Mouse (Mus musculus) cerebellum, adult 11 months (tissue): ENCODE measurements around the gene Smtn.

Experiments used
- DNase-seq: peaks from one replicate; pipeline ENCODE4 v3.0.0; 2022

The Smtn gene

DNA sequence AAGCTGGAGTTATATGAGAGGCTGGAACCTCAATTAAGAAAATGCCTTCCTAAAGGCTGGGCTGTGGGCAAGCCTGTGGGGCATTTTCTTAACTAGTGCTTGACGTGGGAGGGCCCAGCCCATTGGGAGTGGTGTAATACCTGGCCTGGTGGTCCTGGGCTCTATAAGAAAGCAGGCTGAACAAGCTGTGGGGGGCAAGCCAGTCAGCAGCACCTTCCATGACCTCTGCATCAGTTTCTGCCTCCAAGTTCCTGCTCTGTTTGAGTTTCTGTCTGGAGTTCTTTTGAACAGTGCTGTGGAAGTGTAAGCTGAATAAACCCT is 5.8 kb upstream of the Smtn start:
- no peak for DNase-seq

DNA sequence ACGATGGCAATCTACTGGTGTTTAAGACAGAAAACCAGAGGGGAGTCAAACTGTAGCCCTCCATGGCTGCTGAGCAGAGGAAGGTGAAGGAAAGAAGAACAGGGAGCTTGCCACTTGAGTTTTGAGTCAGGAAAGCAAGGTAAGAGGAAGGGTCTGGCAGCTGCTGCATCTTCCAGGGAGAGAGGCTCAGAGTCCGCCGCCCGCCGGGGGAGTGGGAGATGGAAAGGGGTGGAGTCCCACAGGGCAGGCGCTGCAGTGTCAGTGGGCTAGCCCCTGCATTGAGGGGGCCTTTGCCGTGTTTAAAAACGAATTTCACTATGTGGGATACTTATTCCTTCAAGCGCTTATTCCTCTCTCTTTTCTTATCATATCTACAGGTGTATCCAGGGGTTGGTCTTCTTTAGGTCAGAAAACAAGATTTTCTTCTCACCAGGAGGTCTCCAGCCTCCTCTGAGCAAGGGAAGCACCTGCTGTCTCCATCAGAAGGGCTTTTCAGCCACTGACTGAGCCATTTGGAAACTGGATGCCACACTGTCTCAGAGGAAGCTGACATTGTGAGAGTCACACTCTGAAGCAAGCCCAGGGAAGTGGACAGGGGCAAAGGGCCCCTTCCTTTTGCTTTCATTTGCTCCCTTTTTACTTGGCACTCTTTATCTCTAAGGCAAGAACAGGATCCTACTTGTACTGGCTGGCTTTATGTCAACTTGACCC is 5.3 kb upstream of the Smtn start:
- no peak for DNase-seq

DNA sequence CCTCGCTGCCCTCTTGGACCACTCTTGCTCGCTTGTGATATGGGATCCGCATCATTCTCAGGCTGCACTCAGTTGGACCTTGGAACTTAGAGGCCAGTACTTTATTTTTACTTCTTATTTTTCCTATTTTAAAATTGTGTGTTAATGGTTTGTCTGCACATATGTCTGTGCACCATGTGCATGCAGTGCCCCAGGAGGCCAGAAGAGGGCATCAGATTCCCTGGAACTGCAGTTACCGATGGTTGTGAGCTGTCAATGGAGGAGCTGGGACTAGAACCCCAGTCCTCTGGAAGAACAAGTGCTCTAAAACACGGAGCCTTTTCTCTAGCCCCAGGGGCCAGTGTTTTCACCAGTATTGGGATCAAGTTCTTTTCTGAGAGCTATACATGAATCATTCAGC is 4.0 kb upstream of the Smtn start:
- DNase-seq: no peak

DNA sequence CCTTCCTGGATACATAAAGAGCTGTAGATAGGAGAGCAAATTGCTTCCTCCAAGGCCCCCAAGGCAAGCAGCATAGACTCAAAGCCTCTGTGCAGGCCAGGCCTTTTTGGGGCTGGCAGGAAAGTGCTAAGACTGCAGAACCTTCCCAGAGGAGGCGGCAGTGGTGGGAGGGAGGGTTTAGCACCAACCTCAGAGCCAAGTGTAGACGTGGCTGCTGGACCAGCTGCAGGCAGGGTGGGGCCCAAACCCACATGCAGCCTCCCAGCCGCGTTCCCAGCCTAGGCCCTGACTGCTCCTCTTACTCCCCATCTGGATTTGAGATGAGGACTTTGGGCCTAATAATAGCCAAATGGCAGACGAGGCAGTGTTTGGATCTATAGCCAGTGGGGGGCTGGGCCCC is 2.6 kb upstream of the Smtn start:
- no peak for DNase-seq

GRCm38 (mm10) chr11:3541932-3542331 is 1.5 kb upstream of the Smtn start:
- no peak for DNase-seq

GRCm38 (mm10) chr11:3539826-3540196 is 601 bp downstream of the Smtn start:
- DNase-seq: peak; percentile 9

DNA sequence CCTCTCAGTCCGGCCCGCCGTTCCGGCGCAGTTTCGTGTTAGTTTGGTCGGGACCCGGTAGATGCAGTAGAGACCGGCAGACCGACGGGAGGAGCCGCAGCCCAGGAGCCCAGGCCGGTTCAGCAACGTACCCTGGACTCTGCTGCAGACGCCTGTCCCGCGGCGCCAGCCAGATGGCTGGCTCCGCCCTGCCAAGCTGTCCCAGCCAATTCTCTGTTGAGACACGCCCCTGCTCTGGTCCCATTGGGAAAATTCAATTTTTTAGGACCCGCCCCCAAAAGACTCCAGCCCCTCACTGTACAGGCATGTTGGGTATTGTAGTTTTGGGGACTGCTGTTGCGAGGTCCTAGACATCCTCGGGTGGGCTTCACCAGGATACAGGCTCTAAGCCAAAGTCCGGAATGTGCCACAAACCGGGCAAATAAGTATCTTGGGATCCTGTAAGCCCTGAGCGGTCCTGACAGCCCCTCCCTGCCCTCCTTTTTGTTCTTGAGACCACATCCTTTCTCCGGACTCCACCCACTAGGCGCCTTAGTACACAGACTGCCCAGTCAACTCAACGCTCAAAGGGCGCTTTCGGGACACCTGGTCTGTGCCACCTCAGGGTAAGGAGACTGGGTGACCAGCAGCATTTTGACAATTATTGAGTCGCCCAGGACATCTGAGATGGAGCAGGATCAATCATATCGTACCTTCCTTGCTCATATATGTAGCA is 1.1 kb downstream of the Smtn start:
- DNase-seq: peak; percentile 88

GRCm38 (mm10) chr11:3538341-3538740 is 2.1 kb downstream of the Smtn start:
- peak; percentile 9 for DNase-seq

- no peak for DNase-seq
These were observed 2.7 kb downstream of the Smtn start for GRCm38 (mm10) chr11:3537711-3538110.

DNA sequence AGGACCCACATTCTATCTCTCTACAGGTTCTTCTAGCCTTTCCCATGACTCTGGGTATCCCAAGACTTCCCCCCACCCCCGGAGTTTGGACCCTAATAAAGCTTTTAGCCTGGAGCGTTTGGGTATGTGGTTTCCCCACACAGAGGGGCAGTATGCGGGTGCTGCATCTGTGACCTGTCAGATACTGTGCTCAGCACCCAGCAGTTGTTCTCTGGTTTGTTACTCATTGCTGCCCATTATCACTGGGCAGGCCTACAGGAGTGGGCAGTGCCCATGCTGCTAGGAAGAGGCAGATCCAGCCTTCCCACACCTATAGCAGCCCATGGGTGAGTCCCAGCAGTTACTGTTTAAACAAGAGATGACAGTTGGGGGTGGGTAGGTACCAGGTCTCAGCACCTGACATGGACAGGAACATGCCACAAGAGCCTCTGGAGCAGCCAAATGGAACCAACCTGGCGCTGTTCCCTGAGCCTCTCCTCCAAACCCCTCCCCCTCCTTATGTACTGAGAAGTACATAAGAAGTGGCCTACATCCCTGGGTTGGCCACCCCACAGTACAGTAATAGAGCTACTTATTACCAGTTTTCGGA is 3.6 kb downstream of the Smtn start:
- DNase-seq: peak; percentile 10

- no peak for DNase-seq
These were observed 4.3 kb downstream of the Smtn start for GRCm38 (mm10) chr11:3536082-3536481.

DNA sequence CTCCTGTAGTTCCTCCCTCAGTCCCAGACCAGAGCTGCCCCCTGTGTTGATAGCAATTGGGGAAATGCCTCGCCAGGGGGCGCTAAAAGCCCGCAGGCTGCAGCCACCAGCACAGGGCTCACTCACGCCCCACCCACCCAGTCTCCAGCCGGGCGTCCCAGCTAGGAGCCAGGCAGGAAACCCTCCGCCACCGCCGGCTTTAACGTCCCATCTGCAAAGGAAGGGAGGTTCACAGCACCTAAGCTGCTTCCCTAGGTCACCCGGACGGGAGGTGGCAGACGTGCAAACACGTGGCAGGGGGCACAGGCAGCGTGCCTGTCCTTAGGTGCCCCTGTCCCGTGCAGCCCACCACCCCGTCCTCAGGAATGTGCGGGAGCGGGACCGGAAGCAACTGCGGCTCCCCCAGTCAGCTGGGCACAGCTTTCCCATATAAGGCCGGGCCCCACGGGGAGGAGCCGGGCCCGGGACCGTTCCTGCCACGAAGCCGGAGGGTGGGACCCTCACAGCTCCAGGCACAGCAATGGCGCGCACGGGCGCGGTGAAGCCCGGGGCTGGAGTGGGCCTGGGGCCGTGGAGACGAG is 4.9 kb downstream of the Smtn start:
- peak; percentile 93 for DNase-seq

GRCm38 (mm10) chr11:3534956-3535355 is 5.5 kb downstream of the Smtn start:
- DNase-seq: no peak

DNA sequence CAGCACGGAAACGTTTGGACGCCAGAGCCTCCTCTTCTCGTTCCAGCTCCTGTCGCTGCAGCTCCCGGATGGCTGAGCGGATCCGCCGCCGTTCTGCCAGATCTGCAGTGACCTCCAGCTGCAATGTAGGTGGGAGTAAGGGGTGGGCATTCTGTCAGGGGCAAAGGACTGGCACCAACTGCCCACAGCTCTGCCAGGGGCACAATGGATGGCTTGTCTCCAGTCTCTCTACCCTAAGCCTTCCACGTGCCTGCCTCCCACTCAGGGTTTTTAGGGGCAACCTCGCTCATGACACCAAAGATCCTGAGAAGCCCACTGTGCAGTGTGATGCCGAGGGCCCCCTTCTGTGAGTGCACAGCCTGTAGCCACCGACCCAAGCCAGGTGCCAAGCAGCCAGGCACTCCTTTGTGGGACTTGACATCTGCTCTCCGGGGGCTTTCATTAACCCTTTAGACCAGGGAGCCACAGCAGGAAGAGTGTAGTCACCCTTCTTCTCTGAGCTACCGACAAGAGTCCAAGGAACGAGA is 6.9 kb downstream of the Smtn start:
- no peak for DNase-seq

GRCm38 (mm10) chr11:3532101-3532931 is 8.1 kb downstream of the Smtn start:
- peak; percentile 14 for DNase-seq

DNA sequence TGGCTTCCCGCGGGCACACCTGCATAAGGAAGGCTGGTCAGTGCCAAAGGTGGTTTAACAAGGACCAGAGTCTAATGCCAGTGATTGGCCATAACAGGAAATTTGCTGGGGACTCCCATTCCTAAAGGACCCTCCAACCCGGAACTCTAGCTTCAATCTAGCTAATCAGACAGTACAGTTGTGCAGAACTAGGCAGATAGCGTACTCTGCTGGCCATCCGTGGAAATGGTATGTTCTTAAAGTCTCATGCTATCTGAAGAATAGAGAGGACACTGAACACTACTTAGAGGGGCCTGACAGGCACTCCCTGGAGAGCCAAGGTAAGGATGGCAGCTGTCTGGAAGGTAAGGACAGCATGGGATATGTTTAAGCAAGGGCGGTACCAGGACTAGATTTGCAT is 8.8 kb downstream of the Smtn start:
- DNase-seq: peak; percentile 36

DNA sequence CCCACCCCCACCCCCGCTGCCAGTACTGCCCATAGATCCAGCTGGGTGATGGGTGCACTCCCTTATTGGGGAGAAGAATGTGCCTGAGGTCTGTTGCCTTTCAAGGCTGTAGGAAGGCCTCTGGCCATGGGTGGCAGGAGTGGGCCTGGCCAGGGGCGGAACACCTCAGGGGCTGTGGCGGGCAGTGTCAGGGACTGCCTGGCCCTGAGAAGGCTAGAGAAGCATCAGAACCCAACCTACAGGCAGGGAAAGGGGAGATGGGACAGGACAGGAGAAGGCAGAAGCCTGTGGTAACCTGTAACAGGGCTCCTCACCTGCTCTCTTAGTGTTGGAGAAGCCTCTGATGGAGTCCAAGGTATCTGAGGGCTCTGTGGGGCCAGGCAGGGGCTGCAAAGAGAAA is 9.7 kb downstream of the Smtn start:
- DNase-seq: no peak

DNA sequence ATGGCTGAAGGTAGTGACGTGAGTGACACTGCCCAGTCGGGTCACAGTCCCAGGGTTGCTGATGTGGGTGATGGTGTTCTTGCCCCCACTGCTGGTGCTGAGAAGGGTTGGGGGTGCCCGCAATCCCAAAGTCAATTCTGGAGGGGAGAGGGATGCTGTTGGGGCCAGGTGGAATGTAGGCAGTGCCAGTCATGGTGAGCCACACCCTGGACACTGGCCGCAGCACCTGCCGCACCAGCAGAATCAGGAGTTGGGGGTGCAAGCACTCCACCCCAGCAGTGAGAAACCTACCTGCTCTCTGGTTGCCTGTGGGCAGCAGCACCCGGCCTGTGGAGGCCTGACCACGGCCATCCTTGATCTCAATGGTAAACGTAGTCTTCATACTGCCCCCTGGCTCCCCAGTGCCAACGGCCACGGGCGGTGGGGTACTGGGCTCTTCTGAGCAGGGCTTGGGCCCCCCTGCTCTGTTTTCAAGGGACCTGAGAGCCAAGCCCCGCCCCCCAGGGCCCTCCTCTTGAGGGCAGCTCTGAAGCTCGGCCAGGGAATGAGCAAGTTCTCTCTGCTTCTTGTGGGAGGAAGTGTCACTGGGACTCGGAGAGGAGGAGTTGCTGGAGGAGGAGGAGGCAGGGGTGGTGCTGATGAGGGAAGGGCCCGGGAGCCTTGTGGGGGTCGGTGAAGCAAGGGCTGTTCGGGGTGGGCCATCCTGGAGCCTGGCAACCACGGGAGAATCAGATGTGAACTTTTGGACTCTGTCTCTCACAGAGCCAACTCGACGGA is 10.7 kb downstream of the Smtn start:
- DNase-seq: no peak

DNA sequence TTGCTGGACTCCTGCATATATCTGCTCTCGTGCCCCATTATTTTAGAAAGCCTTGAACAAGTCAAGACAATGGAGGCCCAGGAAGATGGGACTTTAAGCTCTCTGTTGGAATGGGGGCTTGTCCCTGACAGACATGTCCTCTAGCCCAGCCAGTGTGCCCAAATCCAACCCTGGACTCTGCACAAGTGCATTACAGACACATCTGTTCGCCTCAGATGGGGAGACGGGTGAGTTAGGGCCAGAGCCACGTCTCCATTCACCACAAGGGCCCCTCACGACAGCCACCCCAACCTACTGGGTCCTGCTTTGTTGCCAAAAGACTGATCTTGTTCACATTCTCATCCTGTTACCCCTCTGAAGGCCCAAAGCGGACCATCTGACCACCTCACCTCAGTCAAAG is 12.2 kb downstream of the Smtn start:
- DNase-seq: no peak

- DNase-seq: no peak
These were observed 12.6 kb downstream of the Smtn start for GRCm38 (mm10) chr11:3527766-3528165.

DNA sequence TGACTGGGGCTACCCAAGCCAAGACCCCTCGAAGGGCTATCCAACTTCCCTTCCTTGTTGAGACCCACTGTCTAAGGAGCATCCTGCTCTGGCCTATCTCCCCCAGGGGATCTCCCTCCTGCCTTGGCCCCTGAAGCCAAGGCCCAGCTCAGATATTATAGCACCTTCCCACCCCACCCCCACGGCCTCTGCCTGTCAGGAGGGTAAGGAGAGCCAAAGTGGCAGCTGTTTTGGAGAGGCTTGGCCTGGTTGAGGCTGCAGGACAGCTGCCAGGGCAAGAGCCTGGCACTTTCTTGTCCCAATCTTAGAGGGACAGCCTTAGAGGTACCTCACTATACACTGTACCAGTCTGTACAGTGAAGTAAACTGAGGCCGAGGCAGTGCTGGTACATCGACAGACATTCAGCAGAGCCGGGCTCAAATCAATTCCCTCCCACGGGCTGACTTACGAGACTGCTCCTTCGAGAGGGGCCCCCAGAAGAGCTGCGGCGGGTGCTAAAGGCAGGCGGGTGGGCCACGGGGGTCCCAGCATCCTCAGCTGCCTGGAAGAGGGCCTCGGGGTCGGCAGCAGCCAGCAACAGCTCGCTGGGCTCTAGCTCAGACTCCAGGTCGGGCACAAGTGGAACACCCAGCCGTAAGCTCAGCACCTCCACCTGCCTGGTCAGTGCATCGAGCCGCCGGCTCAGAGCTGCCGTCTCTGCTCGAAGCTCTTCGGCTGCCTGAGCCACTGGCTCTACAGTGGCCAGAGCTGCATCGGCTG is 13.3 kb downstream of the Smtn start:
- DNase-seq: peak; percentile 12
